Mouse (Mus musculus): ENCODE results near the gene Rcan1.

- TF ChIP-seq CTCF (IDR thresholded peaks at IDR 0.05; ENCODE audit: borderline replicate concordance, insufficient read depth, low read depth, low read length) (no peak), POLR2A (IDR thresholded peaks at IDR 0.05; ENCODE audit: borderline replicate concordance, insufficient read depth, low read length) (no peak)
Observed at GRCm38 (mm10) chr16:92402216-92402615, 68.5 kb downstream of the Rcan1 start.
